Mouse (Mus musculus): ENCODE results near the gene Pdia6. TPM values are rescaled to one million over a fixed set of nuclear protein-coding genes. Genes with fewer than 3 reads are reported as not detected.

Gene Pdia6
- total RNA-seq, 1 experiment, result 632 TPM

DNA sequence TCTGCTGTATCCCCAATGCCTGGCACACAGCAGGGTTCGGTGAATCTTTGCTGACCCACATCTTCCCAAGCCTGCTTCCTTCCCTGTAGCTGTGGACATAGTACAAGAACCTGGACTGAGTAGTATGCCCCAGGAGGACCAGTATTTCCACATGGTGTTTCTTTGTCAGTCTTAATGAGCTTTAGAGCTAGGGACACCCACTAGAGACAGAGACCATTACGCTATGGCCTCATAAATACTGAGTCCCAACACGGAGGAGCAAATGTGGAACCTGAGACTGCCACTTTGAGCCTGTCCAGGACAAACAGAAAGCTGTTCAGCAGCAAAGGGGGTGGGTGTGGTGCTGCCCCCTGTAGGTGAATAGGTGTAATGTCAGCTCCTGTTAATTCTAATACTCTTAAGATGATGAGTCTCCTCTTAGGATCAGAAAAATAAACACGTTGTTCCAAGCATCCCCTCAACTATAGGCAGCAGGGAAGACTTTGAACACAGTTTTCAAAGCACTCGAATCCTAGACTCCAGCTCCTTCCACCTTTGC, 44.4 kb upstream of the Pdia6 start:
- Histone ChIP-seq H3K4me1 (ENCODE audit: control insufficient read depth in 2 of 2, insufficient read depth in 2 of 2, low read length in 2 of 2, poor library complexity in 1 of 2) (no peaks in the 10 kb centered on the region), H3K36me3 (ENCODE audit: control insufficient read depth, insufficient read depth, low read length, poor library complexity, severe bottlenecking) (no peaks in the 10 kb centered on the region), H3K9ac (ENCODE audit: insufficient read depth, low read depth, low read length, poor library complexity, severe bottlenecking) (no peak overlapping the region), H3K9me3 (ENCODE audit: control insufficient read depth, insufficient read depth, low read depth, low read length) (no peaks in the 10 kb centered on the region), H3K4me3 (ENCODE audit: insufficient read depth in 1 of 2, low read depth in 1 of 2, low read length in 2 of 2, poor library complexity in 1 of 2, severe bottlenecking in 1 of 2) (no peak overlapping the region), H3K27ac (ENCODE audit: insufficient read depth, low read depth, low read length, poor library complexity, severe bottlenecking) (no peak overlapping the region)
- TF ChIP-seq ZC3H11A (IDR thresholded peaks at IDR 0.05; ENCODE audit: borderline replicate concordance, low read depth, low read length) (no peak), ZNF384 (IDR thresholded peaks at IDR 0.05; ENCODE audit: low read depth, low read length) (no peak), HCFC1 (IDR thresholded peaks at IDR 0.05; ENCODE audit: borderline replicate concordance, insufficient read depth, low read length) (no peak), MAFK (IDR thresholded peaks at IDR 0.05; ENCODE audit: insufficient read depth, low read depth, low read length) (no peak), CHD2 (IDR thresholded peaks at IDR 0.05; ENCODE audit: low read depth, low read length) (no peak)
- in situ Hi-C loops (cut with MboI; ENCODE audit: low sequenced_read_pairs in 2 of 2, unreplicated experiment in 2 of 2), result loop anchor here in 1 of 2 experiments (25.0 kb wide), 1 partner anchor 185 kb away; no protein-coding TSS in a partner anchor
- DNase-seq (ENCODE audit: low read depth, low spot score), result peak; percentile 30

- in situ Hi-C loops (cut with MboI; ENCODE audit: low sequenced_read_pairs in 2 of 2, unreplicated experiment in 2 of 2), result loop anchor here in 1 of 2 experiments (25.0 kb wide), 1 partner anchor 186 kb away; no protein-coding TSS in a partner anchor
- Histone ChIP-seq H3K27ac (ENCODE audit: insufficient read depth, low read depth, low read length, poor library complexity, severe bottlenecking) (no peak overlapping the region), H3K9ac (ENCODE audit: insufficient read depth, low read depth, low read length, poor library complexity, severe bottlenecking) (no peak overlapping the region), H3K36me3 (ENCODE audit: control insufficient read depth, insufficient read depth, low read length, poor library complexity, severe bottlenecking) (no peaks in the 10 kb centered on the region), H3K4me3 (ENCODE audit: insufficient read depth in 1 of 2, low read depth in 1 of 2, low read length in 2 of 2, poor library complexity in 1 of 2, severe bottlenecking in 1 of 2) (no peak overlapping the region), H3K4me1 (ENCODE audit: control insufficient read depth in 2 of 2, insufficient read depth in 2 of 2, low read length in 2 of 2, poor library complexity in 1 of 2) (no peaks in the 10 kb centered on the region), H3K9me3 (ENCODE audit: control insufficient read depth, insufficient read depth, low read depth, low read length) (no peaks in the 10 kb centered on the region)
- DNase-seq (ENCODE audit: low read depth, low spot score), result no peak
- TF ChIP-seq HCFC1 (IDR thresholded peaks at IDR 0.05; ENCODE audit: borderline replicate concordance, insufficient read depth, low read length) (no peak), ZC3H11A (IDR thresholded peaks at IDR 0.05; ENCODE audit: borderline replicate concordance, low read depth, low read length) (no peak), CHD2 (IDR thresholded peaks at IDR 0.05; ENCODE audit: low read depth, low read length) (no peak), MAFK (IDR thresholded peaks at IDR 0.05; ENCODE audit: insufficient read depth, low read depth, low read length) (no peak), ZNF384 (IDR thresholded peaks at IDR 0.05; ENCODE audit: low read depth, low read length) (no peak)
These were observed 43.3 kb upstream of the Pdia6 start for GRCm38 (mm10) chr12:17223050-17223449.

GRCm38 (mm10) chr12:17225012-17225411, 41.3 kb upstream of the Pdia6 start:
- no peak for DNase-seq (ENCODE audit: low read depth, low spot score)
- Histone ChIP-seq H3K9ac (ENCODE audit: insufficient read depth, low read depth, low read length, poor library complexity, severe bottlenecking) (no peak overlapping the region), H3K4me1 (ENCODE audit: control insufficient read depth in 2 of 2, insufficient read depth in 2 of 2, low read length in 2 of 2, poor library complexity in 1 of 2) (no peaks in the 10 kb centered on the region), H3K27ac (ENCODE audit: insufficient read depth, low read depth, low read length, poor library complexity, severe bottlenecking) (0 out of 2 replicates have a peak overlapping the region, but pooled peaks have one; percentile 19), H3K4me3 (ENCODE audit: insufficient read depth in 1 of 2, low read depth in 1 of 2, low read length in 2 of 2, poor library complexity in 1 of 2, severe bottlenecking in 1 of 2) (no peak overlapping the region), H3K36me3 (ENCODE audit: control insufficient read depth, insufficient read depth, low read length, poor library complexity, severe bottlenecking) (no peaks in the 10 kb centered on the region), H3K9me3 (ENCODE audit: control insufficient read depth, insufficient read depth, low read depth, low read length) (no peaks in the 10 kb centered on the region)
- in situ Hi-C loops (cut with MboI; ENCODE audit: low sequenced_read_pairs in 2 of 2, unreplicated experiment in 2 of 2), result no loop called here
- TF ChIP-seq ZC3H11A (IDR thresholded peaks at IDR 0.05; ENCODE audit: borderline replicate concordance, low read depth, low read length), result no peak
- no peak for TF ChIP-seq CHD2 (IDR thresholded peaks at IDR 0.05; ENCODE audit: low read depth, low read length)
- TF ChIP-seq HCFC1 (IDR thresholded peaks at IDR 0.05; ENCODE audit: borderline replicate concordance, insufficient read depth, low read length), result no peak
- TF ChIP-seq ZNF384 (IDR thresholded peaks at IDR 0.05; ENCODE audit: low read depth, low read length), result no peak
- no peak for TF ChIP-seq MAFK (IDR thresholded peaks at IDR 0.05; ENCODE audit: insufficient read depth, low read depth, low read length)

DNA sequence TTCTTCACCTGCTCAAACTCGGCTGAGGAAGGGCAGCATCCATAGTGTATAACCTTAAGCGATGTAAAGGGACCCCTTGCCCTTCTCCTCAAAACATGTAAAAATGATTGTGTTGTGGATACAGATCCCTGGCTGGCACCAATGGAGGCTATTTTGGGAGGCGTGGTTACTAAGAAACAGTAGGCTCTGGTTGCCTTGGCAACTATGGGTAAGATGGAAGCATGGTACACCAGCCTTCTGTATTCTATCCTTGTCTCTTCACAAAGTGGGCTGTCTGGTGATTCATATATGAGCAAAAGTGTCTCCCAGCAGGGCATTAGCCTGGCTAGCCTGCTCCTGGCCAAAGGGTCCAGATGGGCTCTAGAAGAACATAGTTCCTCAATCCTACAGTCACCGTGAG, 38.4 kb upstream of the Pdia6 start:
- Histone ChIP-seq H3K4me1 (ENCODE audit: control insufficient read depth in 2 of 2, insufficient read depth in 2 of 2, low read length in 2 of 2, poor library complexity in 1 of 2) (no peaks in the 10 kb centered on the region), H3K9me3 (ENCODE audit: control insufficient read depth, insufficient read depth, low read depth, low read length) (no peaks in the 10 kb centered on the region), H3K36me3 (ENCODE audit: control insufficient read depth, insufficient read depth, low read length, poor library complexity, severe bottlenecking) (no peaks in the 10 kb centered on the region), H3K4me3 (ENCODE audit: insufficient read depth in 1 of 2, low read depth in 1 of 2, low read length in 2 of 2, poor library complexity in 1 of 2, severe bottlenecking in 1 of 2) (no peak overlapping the region), H3K9ac (ENCODE audit: insufficient read depth, low read depth, low read length, poor library complexity, severe bottlenecking) (no peak overlapping the region), H3K27ac (ENCODE audit: insufficient read depth, low read depth, low read length, poor library complexity, severe bottlenecking) (no peak overlapping the region)
- no peak for DNase-seq (ENCODE audit: low read depth, low spot score)
- in situ Hi-C loops (cut with MboI; ENCODE audit: low sequenced_read_pairs in 2 of 2, unreplicated experiment in 2 of 2), result no loop called here
- no peak for TF ChIP-seq HCFC1 (IDR thresholded peaks at IDR 0.05; ENCODE audit: borderline replicate concordance, insufficient read depth, low read length)
- no peak for TF ChIP-seq ZNF384 (IDR thresholded peaks at IDR 0.05; ENCODE audit: low read depth, low read length)
- TF ChIP-seq CHD2 (IDR thresholded peaks at IDR 0.05; ENCODE audit: low read depth, low read length), result no peak
- no peak for TF ChIP-seq MAFK (IDR thresholded peaks at IDR 0.05; ENCODE audit: insufficient read depth, low read depth, low read length)
- no peak for TF ChIP-seq ZC3H11A (IDR thresholded peaks at IDR 0.05; ENCODE audit: borderline replicate concordance, low read depth, low read length)
